Mouse (Mus musculus) neural tube, embryonic 11.5 days (tissue): Measurements from ENCODE around the gene Zpbp2. TPM values are rescaled to one million over a fixed set of nuclear protein-coding genes. Genes with fewer than 3 reads are reported as not detected.
A peak's percentile ranks its signal among the peaks of the same experiment; 100 is the strongest.

Source experiments
- ATAC-seq: fragments of 200-750 bp; cut with Nextera tagmentation; 2 replicates; pipeline ENCODE4 v1.8.0; 2017; ENCODE audit warnings: moderate number of reproducible peaks, mild to moderate bottlenecking, moderate TSS enrichment, moderate library complexity; ENCODE audit not compliant: insufficient read depth, low FRiP score, low TSS enrichment
- DNase-seq: peaks from one replicate; pipeline ENCODE4 v3.0.0-alpha.2; 2015; ENCODE audit warnings: low spot score
- H3K27ac ChIP-seq: fragments of 300-500 bp; sonication (generic); 2 replicates; pipeline ENCODE4 v1.5.1; 2014; ENCODE audit warnings: low read depth, mild to moderate bottlenecking, low read length
- H3K27me3 ChIP-seq: fragments of 300-500 bp; sonication (generic); 2 replicates; pipeline ENCODE4 v1.6.1; 2014; ENCODE audit warnings: mild to moderate bottlenecking, low read length, mixed read lengths; ENCODE audit not compliant: control insufficient read depth, insufficient read depth
- H3K36me3 ChIP-seq: fragments of 300-500 bp; sonication (generic); 2 replicates; pipeline ENCODE4 v1.6.1; 2014; ENCODE audit warnings: mild to moderate bottlenecking, low read length, moderate library complexity, mixed read lengths; ENCODE audit not compliant: control insufficient read depth, insufficient read depth
- H3K4me1 ChIP-seq: fragments of 300-500 bp; sonication (generic); 2 replicates; pipeline ENCODE4 v1.6.1; 2014; ENCODE audit warnings: low read length, mixed read lengths; ENCODE audit not compliant: control insufficient read depth, insufficient read depth
- H3K4me2 ChIP-seq: fragments of 300-500 bp; sonication (generic); 2 replicates; pipeline ENCODE4 v1.6.1; 2014; ENCODE audit warnings: low read depth, mild to moderate bottlenecking, moderate library complexity
- H3K4me3 ChIP-seq: fragments of 300-500 bp; sonication (generic); 2 replicates; pipeline ENCODE4 v1.5.1; 2014; ENCODE audit warnings: low read depth, low read length
- H3K9ac ChIP-seq: fragments of 300-500 bp; sonication (generic); 2 replicates; pipeline ENCODE4 v1.6.1; 2014; ENCODE audit warnings: mild to moderate bottlenecking, low read length
- H3K9me3 ChIP-seq: fragments of 300-500 bp; sonication (generic); 2 replicates; pipeline ENCODE4 v1.6.1; 2016; ENCODE audit warnings: low read length; ENCODE audit not compliant: control insufficient read depth
- WGBS: fragments of 180-500 bp; shearing (Covaris S2); extraction: QIAGEN DNeasy Blood & Tissue Kit; methylation state at CpG from one replicate; pipeline ENCODE4 v1.1.7; 2014; 5-methylcytosine and 5-hydroxymethylcytosine counted together
- polyA plus RNA-seq: library from polyadenylated mRNA; unstranded; fragments of >200 nt; fragmentation: Nextera tagmentation; extraction: Ambion mirVana; gene quantifications from 2 replicates; pipeline ENCODE4 v1.2.1, GENCODE M21; 2014

The Zpbp2 gene
- polyA plus RNA-seq, 1 experiment from 2014 or later: 0.16 TPM

- H3K36me3 ChIP-seq: no peaks in the 10 kb centered on the region
Measured at GRCm38 (mm10) chr11:98547308-98547693, 3.6 kb upstream of the Zpbp2 start.

GRCm38 (mm10) chr11:98549363-98549762 is 1.5 kb upstream of the Zpbp2 start:
- peaks cover 54% of the 10 kb centered on the region for H3K27me3 ChIP-seq
- no peak overlapping the region for H3K9ac ChIP-seq
- H3K36me3 ChIP-seq: no peaks in the 10 kb centered on the region
- 69% methylated on average over 4 of the region's 4 CpGs for WGBS
- no peak overlapping the region for H3K4me2 ChIP-seq
- no peak for DNase-seq
- H3K4me3 ChIP-seq: no peak overlapping the region
- peaks cover 4% of the 10 kb centered on the region; the same call in 1 of the 2 replicates for H3K4me1 ChIP-seq
- no peak overlapping the region for H3K27ac ChIP-seq
- ATAC-seq: no peak
- no peaks in the 10 kb centered on the region for H3K9me3 ChIP-seq

More at GRCm38 (mm10) chr11:98547308-98547693, 3.6 kb upstream of the Zpbp2 start:
- Histone ChIP-seq H3K27ac (no peak overlapping the region), H3K9ac (no peak overlapping the region), H3K4me3 (no peak overlapping the region), H3K27me3 (peaks cover 62% of the 10 kb centered on the region), H3K4me1 (peaks cover 4% of the 10 kb centered on the region; the same call in 1 of the 2 replicates), H3K4me2 (no peak overlapping the region), H3K9me3 (no peaks in the 10 kb centered on the region)
- ATAC-seq: no peak
- DNase-seq: no peak
- WGBS: 70% methylated on average over 3 of the region's 3 CpGs

GRCm38 (mm10) chr11:98550311-98550974 is 454 bp upstream of the Zpbp2 start:
- peak overlapping the region; percentile 53 for H3K4me2 ChIP-seq
- ATAC-seq (no peak), DNase-seq (no peak)
- WGBS: 20% methylated on average over 20 of the region's 20 CpGs
- 0 out of 2 replicates have a peak overlapping the region, but pooled peaks have one; percentile 27 for H3K9ac ChIP-seq
- H3K36me3 ChIP-seq: no peaks in the 10 kb centered on the region
- peaks cover 4% of the 10 kb centered on the region; the same call in 1 of the 2 replicates for H3K4me1 ChIP-seq
- no peaks in the 10 kb centered on the region for H3K9me3 ChIP-seq
- H3K27ac ChIP-seq: no peak overlapping the region
- H3K4me3 ChIP-seq: peak overlapping the region; percentile 51
- H3K27me3 ChIP-seq: peaks cover 46% of the 10 kb centered on the region

GRCm38 (mm10) chr11:98553966-98554365 is 3.1 kb downstream of the Zpbp2 start:
- 90% methylated on average over 4 of the region's 4 CpGs for WGBS
- H3K27me3 ChIP-seq: peaks cover 14% of the 10 kb centered on the region
- H3K9ac ChIP-seq: no peak overlapping the region
- no peaks in the 10 kb centered on the region for H3K4me1 ChIP-seq
- no peak overlapping the region for H3K27ac ChIP-seq
- no peaks in the 10 kb centered on the region for H3K9me3 ChIP-seq
- H3K36me3 ChIP-seq: no peaks in the 10 kb centered on the region
- H3K4me3 ChIP-seq: no peak overlapping the region
- ATAC-seq: no peak
- no peak overlapping the region for H3K4me2 ChIP-seq
- DNase-seq: no peak

DNA sequence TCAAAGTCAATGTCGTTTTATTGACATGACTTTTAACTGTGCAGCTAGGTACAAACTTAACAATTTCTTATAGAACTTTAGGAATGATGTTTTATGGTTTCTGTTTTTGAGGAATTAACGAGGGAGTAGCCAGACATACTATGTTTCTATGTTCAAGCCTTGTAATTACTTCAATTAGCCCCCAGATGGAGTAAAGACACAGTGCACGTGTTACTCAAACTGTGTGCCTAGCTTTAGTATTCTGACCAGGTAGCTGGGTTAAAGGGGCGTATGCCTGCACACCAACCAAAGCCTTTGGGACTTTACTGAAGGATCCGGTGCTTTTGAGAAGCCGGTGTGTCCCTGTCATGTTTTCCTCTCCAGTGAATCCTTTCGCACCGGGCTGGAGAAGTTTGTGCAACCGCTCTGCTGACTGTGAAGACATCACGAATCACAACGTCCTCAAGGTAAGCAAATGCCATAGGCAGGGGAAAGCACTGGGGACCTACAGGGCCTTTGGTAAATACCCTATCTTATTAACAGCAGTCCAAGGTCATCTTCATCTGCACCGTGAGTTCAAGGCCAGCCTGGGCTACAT is 4.3 kb downstream of the Zpbp2 start:
- no peak overlapping the region for H3K4me2 ChIP-seq

GRCm38 (mm10) chr11:98560942-98561341 is 10.0 kb downstream of the Zpbp2 start:
- no peaks in the 10 kb centered on the region for H3K4me1 ChIP-seq
- DNase-seq: no peak
- no peaks in the 10 kb centered on the region for H3K9me3 ChIP-seq
- no peak overlapping the region for H3K4me3 ChIP-seq
- 41% methylated on average over 7 of the region's 7 CpGs for WGBS
- no peak overlapping the region for H3K9ac ChIP-seq
- H3K27me3 ChIP-seq: no peaks in the 10 kb centered on the region
- H3K36me3 ChIP-seq: no peaks in the 10 kb centered on the region
- no peak overlapping the region for H3K4me2 ChIP-seq
- H3K27ac ChIP-seq: no peak overlapping the region
- no peak for ATAC-seq

More for the DNA sequence above, 4.3 kb downstream of the Zpbp2 start:
- Histone ChIP-seq H3K4me3 (no peak overlapping the region), H3K9me3 (no peaks in the 10 kb centered on the region), H3K27ac (no peak overlapping the region), H3K27me3 (peaks cover 4% of the 10 kb centered on the region), H3K9ac (no peak overlapping the region), H3K36me3 (no peaks in the 10 kb centered on the region), H3K4me1 (no peaks in the 10 kb centered on the region)
- WGBS: 73% methylated on average over 12 of the region's 12 CpGs
- no peak for ATAC-seq
- DNase-seq: no peak

- ATAC-seq (no peak), DNase-seq (no peak)
- H3K4me3 ChIP-seq: no peak overlapping the region
- no peak overlapping the region for H3K4me2 ChIP-seq
- H3K9me3 ChIP-seq: no peaks in the 10 kb centered on the region
- 87% methylated on average over 3 of the region's 3 CpGs for WGBS
- H3K27me3 ChIP-seq: no peaks in the 10 kb centered on the region
- no peaks in the 10 kb centered on the region for H3K36me3 ChIP-seq
- H3K9ac ChIP-seq: no peak overlapping the region
- H3K4me1 ChIP-seq: no peaks in the 10 kb centered on the region
- H3K27ac ChIP-seq: no peak overlapping the region
Measured at GRCm38 (mm10) chr11:98563025-98563424, 12.1 kb downstream of the Zpbp2 start.

GRCm38 (mm10) chr11:98563921-98564414 is 13.1 kb downstream of the Zpbp2 start:
- no peak for ATAC-seq

DNA sequence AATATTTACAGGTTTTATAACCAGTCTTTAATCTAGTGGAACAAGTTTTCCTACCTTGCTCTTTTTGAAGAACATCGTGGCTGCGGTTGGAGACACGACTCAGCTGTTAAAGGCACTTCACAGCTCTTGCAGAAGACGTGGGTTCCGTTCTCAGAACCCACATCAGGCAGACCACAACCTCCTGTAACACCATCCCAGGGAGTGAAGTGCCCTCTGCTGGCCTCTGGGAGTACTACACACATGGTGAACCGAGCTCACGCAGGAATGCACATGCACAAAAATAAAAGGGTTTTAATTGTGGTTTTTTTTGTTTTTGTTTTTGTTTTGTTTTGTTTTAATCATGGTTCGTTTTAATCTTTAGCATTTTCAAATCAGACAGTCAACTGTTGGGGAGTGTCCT is 17.4 kb downstream of the Zpbp2 start:
- H3K4me2 ChIP-seq: no peak overlapping the region
- H3K27me3 ChIP-seq: no peaks in the 10 kb centered on the region
- DNase-seq: no peak
- no peak for ATAC-seq
- no peak overlapping the region for H3K27ac ChIP-seq
- 89% methylated on average over 8 of the region's 8 CpGs for WGBS
- no peak overlapping the region for H3K4me3 ChIP-seq
- no peak overlapping the region for H3K9ac ChIP-seq
- H3K9me3 ChIP-seq: no peaks in the 10 kb centered on the region
- no peaks in the 10 kb centered on the region for H3K36me3 ChIP-seq
- H3K4me1 ChIP-seq: no peaks in the 10 kb centered on the region

More at GRCm38 (mm10) chr11:98563921-98564414, 13.1 kb downstream of the Zpbp2 start:
- Histone ChIP-seq H3K4me1 (no peaks in the 10 kb centered on the region), H3K36me3 (no peaks in the 10 kb centered on the region), H3K27me3 (no peaks in the 10 kb centered on the region), H3K9me3 (no peaks in the 10 kb centered on the region), H3K4me2 (no peak overlapping the region), H3K27ac (no peak overlapping the region), H3K4me3 (no peak overlapping the region), H3K9ac (no peak overlapping the region)
- no peak for DNase-seq
- WGBS: 74% methylated on average over 13 of the region's 13 CpGs
